Mouse (Mus musculus): Measurements from ENCODE around the gene Gm20425. TPM values are rescaled to one million over a fixed set of nuclear protein-coding genes. Genes with fewer than 3 reads are reported as not detected.

The Gm20425 gene
- 0.45 and 3.8 TPM in 2 replicates for polyA plus RNA-seq (2014; fragmentation: Nextera tagmentation; extraction: Ambion mirVana)

GRCm38 (mm10) chr9:103230151-103230951 lies at the start of gene Gm20425, which contains the start of gene Trf:
Gene Gm20425, minus strand, starts transcription at chr9:103230307.
Gene Trf, minus strand, starts transcription at chr9:103230444.
- Histone ChIP-seq H3K36me3 (ENCODE audit: control insufficient read depth, insufficient read depth, low read length) (no peaks in the 10 kb centered on the region), H3K9ac (ENCODE audit: low read depth, low read length) (peak within 1 kb of the TSS; percentile 47), H3K9me3 (ENCODE audit: control insufficient read depth, low read length) (no peaks in the 10 kb centered on the region), H3K4me3 (ENCODE audit: low read depth, low read length) (0 out of 2 replicates have a peak within 1 kb of the TSS, but pooled peaks have one; percentile 13), H3K4me1 (ENCODE audit: control insufficient read depth, insufficient read depth, low read length) (peaks cover 4% of the 10 kb centered on the region; the same call in 1 of the 2 replicates), H3K27me3 (replicated peaks; ENCODE audit: control insufficient read depth, insufficient read depth, low read length) (no peaks in the 10 kb centered on the region), H3K27ac (replicated peaks; ENCODE audit: low read depth, low read length) (no peak within 1 kb of the TSS; the same call in 1 of the 2 replicates), H3K4me2 (ENCODE audit: low read depth, low read length) (peak within 1 kb of the TSS; percentile 46)
- 0 out of 2 replicates have a peak, but pooled peaks have one; percentile 27 for ATAC-seq (ENCODE audit: low read depth)
- peak; percentile 20 for DNase-seq (ENCODE audit: low spot score)
- 42% methylated on average over 21 of the region's 29 CpGs for WGBS

- Histone ChIP-seq H3K9ac (ENCODE audit: low read depth, low read length) (no peak overlapping the region), H3K27me3 (replicated peaks; ENCODE audit: control insufficient read depth, insufficient read depth, low read length) (no peaks in the 10 kb centered on the region), H3K4me2 (ENCODE audit: low read depth, low read length) (no peak overlapping the region), H3K4me3 (ENCODE audit: low read depth, low read length) (no peak overlapping the region), H3K9me3 (ENCODE audit: control insufficient read depth, low read length) (no peaks in the 10 kb centered on the region), H3K4me1 (ENCODE audit: control insufficient read depth, insufficient read depth, low read length) (no peaks in the 10 kb centered on the region), H3K27ac (replicated peaks; ENCODE audit: low read depth, low read length) (no peak overlapping the region), H3K36me3 (ENCODE audit: control insufficient read depth, insufficient read depth, low read length) (no peaks in the 10 kb centered on the region)
- ATAC-seq (ENCODE audit: low read depth) (no peak), DNase-seq (ENCODE audit: low spot score) (no peak)
- WGBS: 75% methylated on average over 6 of the region's 6 CpGs
Observed at GRCm38 (mm10) chr9:103276876-103277275, 46.8 kb upstream of the Gm20425 start.

- WGBS: 68% methylated on average over 1 of the region's 1 CpGs
- ATAC-seq (ENCODE audit: low read depth): no peak
Observed at GRCm38 (mm10) chr9:103275676-103276075, 45.6 kb upstream of the Gm20425 start.

GRCm38 (mm10) chr9:103274819-103275218 lies 44.7 kb upstream of the Gm20425 start:
- no peak overlapping the region for H3K4me3 ChIP-seq (ENCODE audit: low read depth, low read length)
- WGBS: 90% methylated on average over 8 of the region's 8 CpGs
- H3K4me1 ChIP-seq (ENCODE audit: control insufficient read depth, insufficient read depth, low read length): no peaks in the 10 kb centered on the region
- ATAC-seq (ENCODE audit: low read depth) (no peak), DNase-seq (ENCODE audit: low spot score) (no peak)
- no peaks in the 10 kb centered on the region for H3K9me3 ChIP-seq (ENCODE audit: control insufficient read depth, low read length)
- H3K27me3 ChIP-seq (replicated peaks; ENCODE audit: control insufficient read depth, insufficient read depth, low read length): no peaks in the 10 kb centered on the region
- no peak overlapping the region for H3K27ac ChIP-seq (replicated peaks; ENCODE audit: low read depth, low read length)
- H3K9ac ChIP-seq (ENCODE audit: low read depth, low read length): no peak overlapping the region
- H3K4me2 ChIP-seq (ENCODE audit: low read depth, low read length): no peak overlapping the region
- H3K36me3 ChIP-seq (ENCODE audit: control insufficient read depth, insufficient read depth, low read length): no peaks in the 10 kb centered on the region

More at GRCm38 (mm10) chr9:103275676-103276075, 45.6 kb upstream of the Gm20425 start:
- Histone ChIP-seq H3K27me3 (replicated peaks; ENCODE audit: control insufficient read depth, insufficient read depth, low read length) (no peaks in the 10 kb centered on the region), H3K4me1 (ENCODE audit: control insufficient read depth, insufficient read depth, low read length) (no peaks in the 10 kb centered on the region), H3K4me2 (ENCODE audit: low read depth, low read length) (no peak overlapping the region), H3K9me3 (ENCODE audit: control insufficient read depth, low read length) (no peaks in the 10 kb centered on the region), H3K4me3 (ENCODE audit: low read depth, low read length) (no peak overlapping the region), H3K36me3 (ENCODE audit: control insufficient read depth, insufficient read depth, low read length) (no peaks in the 10 kb centered on the region), H3K27ac (replicated peaks; ENCODE audit: low read depth, low read length) (no peak overlapping the region), H3K9ac (ENCODE audit: low read depth, low read length) (no peak overlapping the region)
- no peak for DNase-seq (ENCODE audit: low spot score)

GRCm38 (mm10) chr9:103271104-103271503 lies 41.0 kb upstream of the Gm20425 start:
- Histone ChIP-seq H3K27ac (replicated peaks; ENCODE audit: low read depth, low read length) (no peak overlapping the region), H3K4me1 (ENCODE audit: control insufficient read depth, insufficient read depth, low read length) (no peaks in the 10 kb centered on the region), H3K27me3 (replicated peaks; ENCODE audit: control insufficient read depth, insufficient read depth, low read length) (no peaks in the 10 kb centered on the region), H3K36me3 (ENCODE audit: control insufficient read depth, insufficient read depth, low read length) (no peaks in the 10 kb centered on the region), H3K4me3 (ENCODE audit: low read depth, low read length) (no peak overlapping the region), H3K4me2 (ENCODE audit: low read depth, low read length) (no peak overlapping the region), H3K9ac (ENCODE audit: low read depth, low read length) (no peak overlapping the region), H3K9me3 (ENCODE audit: control insufficient read depth, low read length) (no peaks in the 10 kb centered on the region)
- ATAC-seq (ENCODE audit: low read depth): no peak
- WGBS: 38% methylated on average over 4 of the region's 4 CpGs
- peak; percentile 10 for DNase-seq (ENCODE audit: low spot score)

- no peaks in the 10 kb centered on the region for H3K27me3 ChIP-seq (replicated peaks; ENCODE audit: control insufficient read depth, insufficient read depth, low read length)
- H3K27ac ChIP-seq (replicated peaks; ENCODE audit: low read depth, low read length): no peak overlapping the region
- H3K36me3 ChIP-seq (ENCODE audit: control insufficient read depth, insufficient read depth, low read length): no peaks in the 10 kb centered on the region
- DNase-seq (ENCODE audit: low spot score) (no peak), ATAC-seq (ENCODE audit: low read depth) (no peak)
- no peaks in the 10 kb centered on the region for H3K4me1 ChIP-seq (ENCODE audit: control insufficient read depth, insufficient read depth, low read length)
- H3K4me3 ChIP-seq (ENCODE audit: low read depth, low read length): no peak overlapping the region
- H3K9ac ChIP-seq (ENCODE audit: low read depth, low read length): no peak overlapping the region
- no peaks in the 10 kb centered on the region for H3K9me3 ChIP-seq (ENCODE audit: control insufficient read depth, low read length)
- H3K4me2 ChIP-seq (ENCODE audit: low read depth, low read length): no peak overlapping the region
- WGBS: 86% methylated on average over 4 of the region's 4 CpGs
Observed at GRCm38 (mm10) chr9:103265778-103266177, 35.7 kb upstream of the Gm20425 start.

GRCm38 (mm10) chr9:103252906-103253305 lies 22.8 kb upstream of the Gm20425 start:
- DNase-seq (ENCODE audit: low spot score) (no peak), ATAC-seq (ENCODE audit: low read depth) (no peak)
- no peak overlapping the region for H3K4me2 ChIP-seq (ENCODE audit: low read depth, low read length)
- no peaks in the 10 kb centered on the region for H3K9me3 ChIP-seq (ENCODE audit: control insufficient read depth, low read length)
- H3K4me1 ChIP-seq (ENCODE audit: control insufficient read depth, insufficient read depth, low read length): no peaks in the 10 kb centered on the region
- no peak overlapping the region for H3K4me3 ChIP-seq (ENCODE audit: low read depth, low read length)
- H3K27ac ChIP-seq (replicated peaks; ENCODE audit: low read depth, low read length): no peak overlapping the region
- H3K27me3 ChIP-seq (replicated peaks; ENCODE audit: control insufficient read depth, insufficient read depth, low read length): no peaks in the 10 kb centered on the region
- H3K9ac ChIP-seq (ENCODE audit: low read depth, low read length): no peak overlapping the region
- H3K36me3 ChIP-seq (ENCODE audit: control insufficient read depth, insufficient read depth, low read length): no peaks in the 10 kb centered on the region
- whole genome bisulfite sequencing: 81% methylated on average over 5 of the region's 5 CpGs

- 52% methylated on average over 4 of the region's 4 CpGs for WGBS
- H3K9me3 ChIP-seq (ENCODE audit: control insufficient read depth, low read length): no peaks in the 10 kb centered on the region
- H3K27ac ChIP-seq (replicated peaks; ENCODE audit: low read depth, low read length): no peak overlapping the region
- no peaks in the 10 kb centered on the region for H3K36me3 ChIP-seq (ENCODE audit: control insufficient read depth, insufficient read depth, low read length)
- no peaks in the 10 kb centered on the region for H3K4me1 ChIP-seq (ENCODE audit: control insufficient read depth, insufficient read depth, low read length)
- DNase-seq (ENCODE audit: low spot score): no peak
- no peaks in the 10 kb centered on the region for H3K27me3 ChIP-seq (replicated peaks; ENCODE audit: control insufficient read depth, insufficient read depth, low read length)
- no peak overlapping the region for H3K4me2 ChIP-seq (ENCODE audit: low read depth, low read length)
- no peak overlapping the region for H3K9ac ChIP-seq (ENCODE audit: low read depth, low read length)
- no peak for ATAC-seq (ENCODE audit: low read depth)
- no peak overlapping the region for H3K4me3 ChIP-seq (ENCODE audit: low read depth, low read length)
Observed at GRCm38 (mm10) chr9:103248618-103249017, 18.5 kb upstream of the Gm20425 start.

All from embryonic facial prominence, embryonic 14.5 days (tissue).